Mouse (Mus musculus) c-Kit-positive CD71-negative TER-119-negative erythroid progenitor cells, embryonic 14.5 days (primary cell): ENCODE data around the gene Adm.
"Not testable (repeated sequence)": the region's sequence is repeated elsewhere in the genome, so short reads cannot be mapped to it uniquely, and the experiment has no call there.

ENCODE experiments used
- DNase-seq: peaks from one replicate; pipeline ENCODE4 v3.0.0-alpha.2; 2013; ENCODE audit warnings: low read depth

Gene Adm

GRCm38 (mm10) chr7:110627486-110628272 is at the start of gene Adm:
Gene Adm, plus strand, starts transcription at chr7:110627661.
- peak; percentile 58 for DNase-seq

- no peak for DNase-seq
Observed at GRCm38 (mm10) chr7:110583705-110584104, 43.8 kb upstream of the Adm start.

GRCm38 (mm10) chr7:110584159-110584558 is 43.3 kb upstream of the Adm start:
- no peak for DNase-seq

GRCm38 (mm10) chr7:110585250-110585649 is 42.2 kb upstream of the Adm start:
- no peak for DNase-seq

GRCm38 (mm10) chr7:110587721-110588120 is 39.7 kb upstream of the Adm start:
- DNase-seq, result no peak

- not testable (repeated sequence) for DNase-seq
Observed at GRCm38 (mm10) chr7:110593991-110594390, 33.5 kb upstream of the Adm start.

GRCm38 (mm10) chr7:110597141-110597540 is 30.3 kb upstream of the Adm start:
- no peak for DNase-seq

GRCm38 (mm10) chr7:110605476-110605875 is 22.0 kb upstream of the Adm start:
- no peak for DNase-seq

GRCm38 (mm10) chr7:110606906-110607305 is 20.6 kb upstream of the Adm start:
- DNase-seq, result no peak

- no peak for DNase-seq
Observed at GRCm38 (mm10) chr7:110613381-110614132, 13.9 kb upstream of the Adm start.

- no peak for DNase-seq
Observed at GRCm38 (mm10) chr7:110614133-110615063, 13.1 kb upstream of the Adm start, which contains the start of gene Sbf2. Gene Sbf2, minus strand, starts transcription at chr7:110614922.

- no peak for DNase-seq
Observed at GRCm38 (mm10) chr7:110615151-110615631, 12.3 kb upstream of the Adm start.

- DNase-seq, result no peak
Observed at GRCm38 (mm10) chr7:110615792-110616191, 11.7 kb upstream of the Adm start.

GRCm38 (mm10) chr7:110619086-110619611 is 8.3 kb upstream of the Adm start:
- no peak for DNase-seq

GRCm38 (mm10) chr7:110624067-110624466 is 3.4 kb upstream of the Adm start:
- no peak for DNase-seq

GRCm38 (mm10) chr7:110624961-110625360 is 2.5 kb upstream of the Adm start:
- no peak for DNase-seq

- DNase-seq, result no peak
Observed at GRCm38 (mm10) chr7:110625489-110625888, 2.0 kb upstream of the Adm start.

- no peak for DNase-seq
Observed at GRCm38 (mm10) chr7:110626186-110627098, 1.0 kb upstream of the Adm start.

- no peak for DNase-seq
Observed at GRCm38 (mm10) chr7:110627099-110627482, 370 bp upstream of the Adm start.

- no peak for DNase-seq
Observed at GRCm38 (mm10) chr7:110628273-110628600, 776 bp downstream of the Adm start.
